Mouse (Mus musculus): ENCODE measurements around the gene Gpx4.

DNA sequence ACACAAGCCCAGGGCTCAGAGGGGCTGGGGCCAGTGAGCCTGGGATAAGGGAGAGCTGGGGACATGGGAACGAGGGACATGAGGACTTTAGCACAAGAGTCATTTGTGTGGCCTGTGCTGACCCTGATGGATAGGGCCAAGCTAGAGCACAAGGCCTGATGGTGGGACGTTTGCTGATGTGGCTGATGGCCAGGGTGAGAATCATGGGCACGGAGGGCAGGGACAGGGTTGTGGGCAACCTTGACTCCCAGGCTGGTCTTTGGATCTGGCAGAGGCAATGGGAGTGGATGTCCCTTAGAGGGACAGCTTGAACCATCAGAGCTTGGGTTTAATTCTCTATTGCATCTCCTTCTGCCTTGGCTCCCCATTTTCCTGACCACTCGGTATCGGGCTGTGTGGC lies 30.3 kb downstream of the Gpx4 start:
- no peak for TF ChIP-seq CTCF (IDR thresholded peaks at IDR 0.05; ENCODE audit: borderline replicate concordance, extremely low read depth, insufficient read depth, insufficient read length)
- TF ChIP-seq POLR2A (IDR thresholded peaks at IDR 0.05; ENCODE audit: borderline replicate concordance, extremely low read depth, insufficient read depth, insufficient read length, poor library complexity, severe bottlenecking) = no peak

Measured in brain, embryonic 14.5 days (tissue).